Mouse (Mus musculus): ENCODE measurements around the gene 2410137M14Rik.

Gene 2410137M14Rik

DNA sequence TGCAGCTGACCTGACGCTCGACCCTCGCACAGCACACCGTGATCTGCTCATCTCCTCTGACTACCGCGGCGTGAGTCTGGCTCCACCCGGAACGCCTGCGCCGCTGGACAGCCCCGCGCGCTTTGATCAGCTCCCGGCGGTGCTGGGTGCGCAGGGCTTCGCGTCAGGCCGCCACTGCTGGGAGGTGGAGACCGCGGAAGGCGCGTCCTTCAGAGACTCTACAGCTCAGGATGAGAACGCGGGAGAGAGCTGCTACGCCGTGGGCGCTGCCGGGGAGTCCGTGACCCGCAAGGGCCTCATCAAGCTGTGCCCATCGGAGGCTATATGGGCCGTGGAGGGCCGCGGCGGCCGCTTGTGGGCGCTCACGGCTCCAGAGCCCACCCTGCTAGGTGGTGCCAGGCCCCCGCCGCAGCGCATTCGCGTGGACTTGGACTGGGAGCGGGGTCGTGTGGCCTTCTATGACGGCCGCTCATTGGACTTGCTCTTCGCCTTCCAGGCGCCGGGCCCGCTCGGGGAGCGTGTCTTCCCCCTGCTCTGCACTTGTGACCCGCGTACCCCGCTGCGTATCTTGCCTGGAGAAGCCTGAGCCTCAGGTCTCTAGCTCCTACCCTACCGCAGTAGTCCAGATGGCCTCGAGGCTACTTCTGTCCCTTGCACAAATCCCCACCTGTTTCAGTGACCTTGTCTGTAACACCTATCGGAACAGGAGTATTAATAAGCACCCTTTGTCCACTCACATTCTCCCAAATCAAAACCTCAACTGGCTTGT is 33.8 kb downstream of the 2410137M14Rik start:
- DNase-seq = peak; percentile 54 to 57

DNA sequence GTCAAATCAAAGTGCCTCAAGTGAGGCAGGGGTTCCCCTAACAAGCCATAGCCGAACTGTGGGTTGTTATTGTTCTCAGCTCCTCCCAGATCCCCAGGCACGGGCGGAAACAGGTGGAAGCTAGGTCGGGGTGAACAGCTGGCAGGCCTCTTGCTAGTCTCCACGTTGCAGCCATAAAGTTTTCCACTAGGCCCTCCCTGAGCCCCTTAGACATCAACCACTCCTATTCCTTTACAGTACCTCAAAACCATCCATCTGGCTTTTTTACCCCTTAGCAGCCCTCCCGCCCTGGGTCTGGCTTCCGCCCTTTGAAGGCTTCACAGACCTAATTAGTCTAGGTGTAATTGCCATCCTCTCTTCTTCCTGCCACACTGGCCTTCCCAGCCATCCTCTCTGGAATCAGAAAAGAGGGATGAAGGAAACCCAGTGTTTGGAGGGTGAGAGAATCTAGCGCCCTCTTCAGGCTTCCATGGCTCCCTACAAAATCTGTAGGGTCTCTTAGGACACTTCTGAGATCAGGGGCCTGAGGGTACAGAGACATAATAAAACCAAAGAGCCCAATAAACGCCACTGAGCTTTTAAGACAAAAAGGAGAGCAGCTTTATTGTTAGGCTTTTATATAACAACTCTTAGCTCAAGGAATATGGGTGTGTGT is 36.8 kb downstream of the 2410137M14Rik start:
- no peak for DNase-seq

DNA sequence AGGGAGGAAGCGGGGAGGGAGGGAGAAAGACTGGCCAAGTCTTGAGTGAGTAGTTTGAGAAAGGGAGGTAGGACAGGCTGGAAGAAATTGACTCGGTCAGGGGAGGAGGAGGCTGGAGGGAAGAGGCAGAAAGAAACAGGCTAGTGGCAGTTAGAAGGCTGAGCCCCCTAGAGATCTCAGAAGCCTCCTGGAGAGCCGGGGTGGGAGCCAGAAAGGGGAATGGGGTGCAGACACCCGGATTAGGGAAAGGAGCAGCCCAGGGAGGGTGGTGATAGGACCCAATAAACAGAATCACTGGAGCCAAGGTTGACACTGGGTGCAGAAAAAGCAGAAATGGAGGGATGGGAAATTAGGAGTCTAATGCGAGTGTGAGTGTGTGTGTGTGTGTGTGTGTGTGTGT is 37.3 kb downstream of the 2410137M14Rik start:
- DNase-seq = no peak

DNA sequence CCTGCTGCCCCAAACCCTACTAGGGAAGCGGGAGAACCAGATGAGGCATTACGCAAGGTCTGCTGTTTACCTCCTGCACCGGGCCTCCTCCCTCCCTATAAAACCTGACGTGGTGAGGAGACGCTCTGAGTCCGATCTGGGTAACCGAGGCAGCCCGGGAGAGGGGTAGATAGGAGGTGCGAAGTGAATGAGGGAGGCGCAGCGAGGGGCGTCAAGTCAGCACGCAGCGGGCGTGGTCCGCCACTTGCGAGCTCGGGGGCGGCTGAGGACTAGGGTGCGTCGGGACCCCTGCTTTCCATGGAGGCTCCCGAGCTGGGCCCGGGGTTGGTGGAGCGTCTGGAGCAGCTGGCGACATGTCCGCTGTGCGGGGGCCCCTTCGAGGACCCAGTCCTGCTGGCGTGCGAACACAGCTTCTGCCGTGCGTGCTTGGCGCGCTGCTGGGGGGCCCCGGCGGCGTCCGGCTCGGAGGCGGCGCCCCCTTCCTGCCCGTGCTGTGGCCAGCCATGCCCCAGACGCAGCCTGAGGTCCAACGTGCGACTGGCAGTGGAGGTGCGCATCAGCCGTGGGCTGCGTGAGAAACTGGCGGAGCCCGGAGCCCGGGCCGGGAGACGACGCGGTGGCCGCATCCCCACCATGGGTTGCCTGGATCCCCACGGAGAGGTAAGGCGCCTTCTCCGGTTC is 38.1 kb downstream of the 2410137M14Rik start, which contains the start of gene Rnf39:
Gene Rnf39 (plus strand): TSS at position 128 of the 681 bp plus-strand sequence.
- DNase-seq = peak; percentile 26 to 56

DNA sequence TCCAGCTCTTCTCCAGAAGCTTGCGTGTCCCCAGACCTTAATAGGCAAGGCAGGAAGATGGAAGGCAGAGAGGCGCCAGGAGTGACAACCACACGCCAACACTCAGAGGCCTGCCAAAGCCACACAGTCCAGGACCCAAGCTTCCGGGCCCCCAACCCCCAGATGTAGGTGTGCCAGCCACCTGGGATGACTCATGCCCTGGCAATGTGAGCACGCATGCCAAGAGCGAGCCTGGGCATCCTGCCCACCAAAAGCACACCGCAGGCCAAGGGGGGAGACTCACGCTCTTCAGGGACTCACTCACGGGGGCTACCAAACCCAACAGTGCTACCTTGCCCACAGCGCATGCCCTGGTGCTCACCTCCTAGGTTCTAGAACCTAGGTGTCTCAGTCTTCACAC is 38.6 kb downstream of the 2410137M14Rik start:
- peak; percentile 80 to 89 for DNase-seq

DNA sequence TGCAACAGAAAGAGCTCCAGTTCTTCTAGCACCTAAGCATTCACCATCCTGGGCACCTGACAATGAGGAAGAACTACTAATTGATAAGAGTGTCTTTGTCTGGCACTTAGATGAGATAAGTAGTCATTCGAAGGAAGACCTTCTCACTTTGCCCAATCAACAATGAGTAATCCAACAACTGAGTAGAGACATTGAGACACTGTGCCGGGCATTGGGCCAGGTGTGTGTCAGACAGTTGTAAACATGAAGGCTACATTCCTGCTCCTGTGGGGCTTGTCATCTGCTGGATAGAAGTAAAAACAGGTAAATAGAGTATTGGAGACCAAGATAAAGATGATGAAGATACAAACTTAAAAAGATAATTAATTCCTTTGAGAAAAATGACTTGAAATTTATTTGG is 43.0 kb downstream of the 2410137M14Rik start:
- DNase-seq = no peak

DNA sequence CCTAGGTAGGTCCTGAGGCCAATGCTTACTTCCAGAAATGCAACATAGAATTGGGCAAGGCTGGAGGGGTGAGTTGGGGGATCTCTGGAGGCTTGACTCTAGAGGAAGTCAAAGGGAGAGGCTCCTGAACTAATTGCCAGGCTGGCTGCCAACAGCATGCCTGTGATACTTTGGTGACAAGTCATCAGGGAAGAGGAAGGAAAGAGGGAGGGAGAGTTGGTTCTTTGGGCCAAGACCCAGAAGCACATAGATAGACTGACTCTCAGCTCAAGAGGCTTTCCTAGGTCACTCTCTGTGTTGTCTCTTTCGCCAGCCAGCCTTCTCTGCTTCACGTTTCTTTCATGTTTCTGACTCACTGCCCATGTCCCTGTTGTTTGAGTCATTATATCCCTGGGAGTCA is 49.2 kb downstream of the 2410137M14Rik start:
- DNase-seq = peak; percentile 39 to 73

DNA sequence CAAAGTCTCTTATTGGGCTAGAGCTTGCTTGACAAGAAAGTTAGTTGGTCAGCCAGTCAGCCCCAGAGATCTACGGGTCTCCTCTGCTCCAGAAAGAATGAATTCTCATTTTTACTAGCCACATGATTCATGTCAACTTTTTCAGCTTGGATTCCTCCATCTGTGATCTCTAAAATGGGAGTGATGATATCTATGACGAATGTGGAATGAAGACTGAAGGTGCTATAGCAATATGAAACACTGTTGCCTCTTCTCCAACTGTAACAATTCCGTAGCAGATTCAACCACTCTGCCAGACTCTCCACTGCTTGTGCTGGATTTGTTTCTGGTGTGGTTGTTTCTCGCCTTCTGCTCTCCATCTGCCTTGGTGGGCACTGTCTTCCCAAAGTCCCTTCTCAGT is 49.9 kb downstream of the 2410137M14Rik start:
- DNase-seq = no peak

DNA sequence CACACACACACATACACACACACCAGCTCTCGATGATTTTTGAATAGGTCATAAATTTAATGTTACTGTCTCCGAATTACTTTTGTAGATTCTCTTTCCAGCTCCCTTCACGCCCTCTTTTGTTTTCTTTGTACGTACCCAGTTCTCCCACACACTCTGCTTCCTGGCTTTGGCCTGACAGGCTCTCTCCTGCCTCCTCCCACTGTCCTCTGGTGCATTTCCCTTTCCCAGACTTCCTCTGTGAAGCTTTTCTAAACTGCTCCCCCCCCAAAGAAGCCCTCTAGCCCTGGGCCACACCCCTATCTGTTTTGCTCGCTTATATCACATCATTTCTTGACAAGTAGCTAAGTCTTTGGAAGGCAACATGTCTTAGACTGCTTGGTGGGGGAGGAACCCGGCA is 50.8 kb downstream of the 2410137M14Rik start:
- DNase-seq = no peak

DNA sequence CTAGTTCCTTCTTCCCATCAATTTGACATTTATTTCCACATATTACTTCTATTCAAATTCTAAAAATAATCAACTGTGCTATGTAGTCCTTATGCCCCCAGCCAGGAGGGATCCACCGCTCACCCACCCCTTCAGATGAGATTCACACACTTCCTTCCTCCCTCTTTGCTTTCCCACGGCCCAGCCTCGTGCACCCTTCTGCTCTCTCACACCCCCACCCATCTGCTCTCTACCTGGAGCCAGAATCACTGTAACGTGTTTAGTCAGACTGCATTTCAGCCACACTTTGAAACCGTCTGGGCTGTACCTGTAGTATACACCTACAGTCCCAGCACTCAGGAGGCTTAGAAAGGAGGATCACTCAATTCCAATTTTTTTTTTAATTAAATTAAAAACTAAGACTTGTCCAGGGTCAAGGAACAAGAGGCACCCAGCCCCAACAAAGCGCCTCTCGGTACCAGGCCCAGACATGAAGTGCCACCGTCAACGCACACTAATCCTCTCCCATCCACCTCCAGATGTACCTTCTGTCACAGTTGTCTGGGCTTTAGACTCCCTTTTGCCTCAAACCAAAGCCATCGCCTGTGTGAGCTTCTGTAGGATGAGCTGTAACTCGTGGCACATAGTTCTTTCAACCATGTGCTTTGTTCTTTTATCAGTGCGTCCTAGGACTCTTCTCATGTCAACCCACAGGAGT is 51.7 kb downstream of the 2410137M14Rik start:
- no peak for DNase-seq
